Mouse (Mus musculus) embryo, embryonic 11 days (tissue): ENCODE measurements around the gene Timp3.

Experiments
- DNase-seq: peaks from one replicate; pipeline ENCODE4 v3.0.0-alpha.2; 2015

Gene Timp3

DNA sequence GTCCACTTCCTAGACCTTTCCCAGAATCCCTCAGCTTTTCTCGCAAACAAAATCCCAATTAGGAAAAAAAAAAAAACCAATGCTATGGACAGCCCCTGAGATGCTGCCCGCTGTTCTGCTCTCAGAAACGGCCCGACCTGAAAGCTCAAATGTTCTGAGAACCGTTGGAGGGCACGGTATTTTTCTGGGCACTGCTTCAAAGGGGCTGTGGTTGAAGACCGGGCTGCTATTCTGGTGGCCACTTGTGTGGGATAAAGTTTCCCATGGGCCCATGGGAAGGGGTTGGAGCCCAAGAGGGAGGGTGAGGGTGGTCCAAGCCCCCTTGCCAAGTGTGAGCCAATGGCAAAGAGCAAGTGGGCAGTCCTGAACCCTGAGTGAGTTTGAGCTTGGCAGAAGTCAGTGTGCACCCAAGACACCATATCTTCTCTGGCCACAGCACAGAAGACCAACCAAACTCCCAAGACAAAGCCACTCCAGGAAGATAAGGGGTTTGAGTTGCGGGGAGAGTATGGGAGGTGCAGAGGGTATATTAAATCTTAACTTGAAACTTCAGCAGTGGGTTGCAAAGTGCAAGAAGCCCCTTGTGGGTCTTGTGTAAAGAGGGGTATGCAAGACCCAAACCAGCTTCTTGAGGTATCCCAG, 29.2 kb downstream of the Timp3 start:
- DNase-seq = no peak

DNA sequence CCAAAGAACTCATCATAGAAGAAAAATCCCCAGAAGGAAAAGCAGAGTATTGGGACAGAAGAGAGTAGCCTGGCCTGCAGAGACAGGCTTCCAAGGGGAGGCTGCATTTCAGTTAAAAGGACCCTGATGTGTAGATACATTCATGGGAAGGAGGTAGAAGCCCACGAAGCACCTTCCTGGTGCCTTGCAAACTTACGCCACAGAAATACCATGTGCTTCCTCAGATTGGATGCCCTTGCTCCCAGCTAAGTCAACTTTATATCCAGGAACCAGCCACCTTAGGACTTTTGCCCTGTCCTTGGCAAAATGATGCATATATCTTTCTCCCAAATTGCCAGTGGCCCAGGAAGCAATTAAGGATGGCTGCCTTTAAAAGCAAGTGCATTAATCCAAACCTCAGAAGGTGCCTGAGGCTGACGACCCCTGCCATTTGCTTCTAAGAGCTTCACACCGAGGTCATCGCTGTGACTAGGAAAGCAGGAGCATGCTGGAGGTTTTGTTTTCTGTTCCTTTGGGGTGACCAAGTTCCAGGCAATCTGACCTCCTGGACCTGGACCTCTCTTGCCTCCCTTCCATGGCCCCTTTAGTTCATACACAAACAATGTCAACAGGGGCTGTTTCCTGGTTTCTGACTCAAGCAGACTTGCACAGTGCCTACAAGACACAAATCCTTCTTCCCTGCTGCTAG, 31.0 kb downstream of the Timp3 start:
- no peak for DNase-seq

DNA sequence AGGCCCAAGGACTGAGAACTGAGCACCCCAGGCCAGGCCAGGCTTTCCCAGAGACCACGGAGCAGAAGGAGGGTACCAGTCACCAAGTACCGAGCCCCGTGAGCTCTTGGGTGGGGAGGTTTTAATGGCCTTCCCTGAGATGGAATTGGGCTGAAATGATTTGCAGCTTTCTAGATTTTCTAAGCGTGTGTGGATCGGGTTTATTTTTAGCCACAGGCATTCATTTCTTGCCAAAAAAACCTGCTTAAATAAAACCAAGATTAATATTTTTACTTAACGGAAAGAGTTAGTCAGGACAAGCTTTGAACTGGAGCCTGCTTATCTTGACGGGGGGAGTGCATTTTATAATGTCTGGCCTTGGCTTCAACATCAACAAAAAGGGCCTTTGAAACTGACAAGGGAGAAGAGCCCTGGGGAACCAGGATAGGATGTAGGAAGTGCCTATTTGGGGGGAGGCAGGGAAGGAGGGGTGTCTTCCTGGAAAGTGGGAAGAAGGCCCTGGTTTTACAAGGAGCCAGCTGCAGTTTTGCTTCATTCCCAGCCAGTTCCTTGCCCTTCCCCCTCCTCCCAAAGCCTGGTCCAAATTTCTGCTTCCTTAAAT, 31.6 kb downstream of the Timp3 start:
- DNase-seq = no peak

DNA sequence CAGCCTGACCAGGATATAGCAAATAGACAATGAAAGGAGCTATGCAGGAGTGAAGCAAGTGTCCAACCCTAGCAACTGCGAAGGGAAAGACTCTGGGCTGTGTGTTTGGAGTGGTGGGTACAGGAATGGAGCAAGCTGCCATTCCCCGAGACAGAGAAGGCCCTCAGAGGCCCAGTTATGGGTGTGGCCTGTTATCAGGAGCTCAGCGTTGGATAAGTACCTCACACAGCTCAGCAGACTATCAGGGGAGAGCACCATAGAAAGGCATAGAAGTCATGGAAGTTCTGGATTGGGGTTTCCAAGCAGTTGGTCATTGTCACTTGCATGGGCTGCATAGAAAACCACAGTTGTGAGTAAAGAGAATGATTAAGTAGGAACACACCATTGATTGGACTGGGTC, 32.8 kb downstream of the Timp3 start:
- DNase-seq = no peak

DNA sequence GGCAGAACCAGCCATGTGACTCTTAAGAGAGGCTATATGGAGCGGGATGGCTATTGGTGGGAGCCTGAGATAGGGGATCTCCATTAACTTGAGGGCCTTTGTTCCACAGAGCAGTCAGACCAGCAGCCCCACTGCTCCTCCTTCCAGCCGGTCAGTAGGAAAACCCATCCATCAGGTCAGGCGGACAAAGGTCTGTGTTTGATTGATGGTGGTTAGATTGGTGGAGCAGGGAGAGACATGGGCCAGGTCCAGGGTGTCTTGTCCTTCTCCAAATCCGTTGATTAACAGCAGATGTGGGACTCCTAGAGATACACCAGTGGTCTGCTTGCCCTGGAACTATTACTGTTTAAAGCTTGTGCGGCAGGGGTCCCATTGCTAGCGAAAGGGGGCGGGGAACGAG, 34.4 kb downstream of the Timp3 start:
- DNase-seq = peak; percentile 35

DNA sequence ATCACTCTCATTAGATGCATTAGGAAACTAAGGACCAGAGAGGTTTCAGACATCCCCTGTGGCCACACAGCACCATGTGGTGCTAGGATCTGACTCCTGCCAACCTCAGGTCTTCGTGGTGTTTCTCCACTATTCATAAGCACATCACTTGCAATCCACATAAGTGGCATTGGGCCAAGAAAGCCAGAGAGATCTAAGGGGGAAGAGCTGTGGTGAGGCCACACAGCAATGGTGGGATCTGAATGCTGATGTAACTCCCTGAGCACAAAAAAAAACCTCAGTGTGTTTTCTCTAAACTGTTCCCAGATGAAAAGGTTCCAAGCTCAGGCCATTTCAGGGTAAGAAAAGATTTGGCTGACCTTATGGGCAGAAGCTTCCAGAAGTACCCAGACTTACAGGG, 36.3 kb downstream of the Timp3 start:
- DNase-seq = no peak

DNA sequence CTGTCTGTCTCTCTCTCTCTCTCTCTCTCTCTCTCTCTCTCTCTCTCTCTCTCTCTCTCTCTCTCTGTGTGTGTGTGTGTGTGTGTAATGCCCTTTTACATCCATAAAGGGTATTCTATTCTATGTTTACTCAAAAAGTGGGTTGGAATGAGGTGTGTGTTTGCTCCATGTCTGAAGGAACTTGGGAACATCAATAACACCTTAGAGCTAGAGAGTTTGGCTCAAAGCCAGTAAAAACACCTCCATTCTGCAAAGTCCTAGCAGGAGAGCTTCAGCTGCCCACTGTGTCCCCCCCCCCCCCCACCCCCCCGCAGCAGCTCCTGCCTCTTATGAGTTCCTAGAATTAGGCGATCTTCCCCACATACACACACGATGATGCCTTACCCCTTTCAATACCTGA, 37.1 kb downstream of the Timp3 start:
- no peak for DNase-seq

DNA sequence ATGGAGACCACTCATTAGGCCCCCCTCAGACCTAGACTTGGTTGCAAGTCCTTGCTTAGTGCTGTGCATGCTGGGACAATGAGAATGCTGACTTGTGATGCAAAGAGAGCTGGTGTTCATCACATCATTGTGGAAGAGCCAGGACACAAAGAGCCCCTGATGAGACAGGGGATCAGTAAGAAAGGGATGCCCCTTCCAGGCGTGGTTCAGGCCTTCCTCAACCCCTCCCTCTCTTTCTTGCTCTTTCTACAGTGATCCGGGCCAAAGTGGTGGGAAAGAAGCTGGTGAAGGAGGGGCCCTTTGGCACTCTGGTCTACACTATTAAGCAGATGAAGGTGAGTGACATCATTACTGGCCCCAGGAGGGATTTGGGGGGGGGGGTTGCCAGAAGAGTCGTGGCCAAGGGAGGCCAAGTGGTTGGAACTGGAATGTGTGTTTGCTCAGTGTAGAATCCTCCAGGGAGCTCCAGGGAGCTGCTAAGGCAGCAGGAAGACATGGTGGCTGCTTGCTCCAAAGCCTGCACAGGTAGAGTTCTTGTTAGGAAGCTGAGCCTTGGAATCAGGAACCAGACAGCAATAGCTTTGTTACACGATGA, 38.0 kb downstream of the Timp3 start:
- no peak for DNase-seq

DNA sequence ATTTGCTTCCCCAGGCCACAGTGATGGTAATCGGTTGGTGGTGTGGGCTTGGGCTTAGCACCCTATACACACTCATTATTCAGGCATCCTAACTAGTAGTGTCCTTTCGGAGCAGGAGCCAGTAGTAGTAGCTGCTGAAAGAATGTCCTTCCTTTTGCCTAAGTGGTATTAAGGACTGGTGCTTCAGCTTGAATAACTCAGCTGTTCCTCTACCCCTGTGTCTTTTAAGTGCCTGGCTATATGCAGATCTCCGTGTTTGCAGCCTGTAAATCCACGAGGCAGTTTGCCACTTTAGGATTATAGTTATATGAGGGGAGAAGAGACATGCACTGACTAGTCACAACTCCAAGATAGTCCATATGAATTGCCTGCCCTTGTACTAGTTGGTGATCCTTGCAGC, 38.9 kb downstream of the Timp3 start:
- no peak for DNase-seq

DNA sequence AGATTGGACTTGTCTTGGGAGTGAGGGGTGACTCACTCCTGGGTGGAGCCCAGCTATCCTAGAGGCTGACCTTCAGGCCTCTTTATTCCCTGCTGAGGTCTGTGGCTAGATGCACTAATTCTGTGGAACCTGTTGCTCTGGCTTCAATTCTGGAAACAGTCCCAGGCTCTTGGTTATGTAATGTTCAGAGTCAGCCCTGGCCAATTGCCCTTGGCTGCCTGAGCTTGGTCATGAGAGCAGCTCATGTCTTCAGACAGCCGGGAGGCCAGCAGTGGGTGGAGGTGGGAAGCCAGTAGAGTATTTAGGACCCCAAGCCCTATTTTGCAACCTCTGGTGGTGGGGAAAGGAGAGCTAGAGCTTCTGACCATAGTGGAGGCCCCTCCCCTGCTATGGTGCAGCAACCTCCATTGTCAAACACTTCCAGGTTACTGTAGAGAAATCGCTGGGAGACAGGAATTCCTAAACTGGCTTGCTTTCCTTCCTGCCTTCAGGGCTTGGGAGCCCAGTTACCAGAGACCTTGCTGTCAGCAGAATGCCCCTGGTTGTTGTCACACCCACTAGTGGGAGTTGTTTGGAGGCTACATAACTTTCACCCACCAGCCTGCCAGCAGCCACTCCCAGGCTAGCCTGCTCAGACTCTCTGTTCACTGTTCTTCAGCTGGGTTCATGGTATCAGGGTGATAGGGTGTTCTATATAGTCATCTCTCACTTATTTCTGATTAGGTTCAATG, 39.6 kb downstream of the Timp3 start:
- no peak for DNase-seq

DNA sequence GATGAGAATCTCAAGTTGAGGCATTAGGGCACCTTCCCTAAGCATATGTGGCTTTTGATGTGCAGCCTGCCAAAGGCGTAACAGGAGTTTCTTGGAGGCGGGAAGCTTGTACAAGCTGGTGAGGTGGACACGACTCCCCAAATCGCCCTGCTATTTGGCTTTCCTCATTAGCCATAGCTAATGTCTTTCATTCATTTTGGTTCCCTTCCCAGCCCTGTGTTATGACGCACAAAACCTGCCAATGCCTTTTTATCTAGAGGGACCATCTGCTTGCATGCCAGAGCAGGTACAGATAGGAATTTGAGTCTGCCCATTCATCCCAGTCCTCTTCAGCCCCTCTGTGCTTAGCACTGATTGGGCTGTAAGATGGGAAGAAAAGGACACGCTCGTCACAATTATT, 40.2 kb downstream of the Timp3 start:
- no peak for DNase-seq

DNA sequence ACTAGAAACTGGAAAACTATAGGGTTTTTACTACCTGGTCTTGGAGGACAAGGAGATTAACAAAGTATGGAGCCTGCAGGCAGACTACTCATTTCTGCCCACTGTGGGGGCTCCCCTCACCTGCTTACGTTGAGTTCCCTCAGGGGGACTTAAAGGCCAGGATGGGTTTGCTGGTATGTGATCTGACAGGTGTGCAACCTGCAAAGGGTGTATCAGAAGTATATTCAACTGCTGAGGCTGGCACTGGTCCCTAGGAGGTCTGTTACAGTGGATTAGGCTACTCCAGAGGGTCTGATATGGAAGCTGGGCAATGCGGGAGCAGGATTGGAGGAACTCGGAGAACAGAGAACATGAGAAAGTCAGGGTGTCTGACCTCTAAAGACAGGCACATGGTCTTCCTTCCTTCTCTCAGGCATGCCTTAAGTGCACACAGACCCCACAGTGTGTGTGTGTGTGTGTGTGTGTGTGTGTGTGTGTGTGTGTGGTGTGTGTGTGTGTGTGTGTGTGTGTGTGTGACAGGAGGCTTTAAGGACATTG, 40.9 kb downstream of the Timp3 start:
- no peak for DNase-seq

DNA sequence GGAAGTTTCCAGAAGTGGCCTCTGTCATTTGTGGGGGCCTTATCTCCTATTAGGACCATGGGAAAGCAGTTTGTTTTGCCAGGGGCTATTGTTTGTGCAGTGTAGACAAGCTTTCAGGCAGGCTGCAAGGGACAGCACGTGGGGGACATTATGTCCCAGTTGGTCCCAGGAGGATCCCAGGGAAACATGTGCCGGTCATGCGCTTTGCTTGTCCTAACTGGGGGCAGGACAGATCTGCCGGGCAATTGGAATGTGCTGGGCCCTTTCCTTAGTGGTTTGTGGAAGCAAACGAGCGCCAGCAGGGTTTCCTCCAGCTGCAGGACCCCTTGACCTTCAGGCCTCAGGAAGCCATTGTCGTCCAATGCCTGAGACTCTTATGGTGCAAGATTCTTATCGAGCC, 41.4 kb downstream of the Timp3 start:
- peak; percentile 57 for DNase-seq

DNA sequence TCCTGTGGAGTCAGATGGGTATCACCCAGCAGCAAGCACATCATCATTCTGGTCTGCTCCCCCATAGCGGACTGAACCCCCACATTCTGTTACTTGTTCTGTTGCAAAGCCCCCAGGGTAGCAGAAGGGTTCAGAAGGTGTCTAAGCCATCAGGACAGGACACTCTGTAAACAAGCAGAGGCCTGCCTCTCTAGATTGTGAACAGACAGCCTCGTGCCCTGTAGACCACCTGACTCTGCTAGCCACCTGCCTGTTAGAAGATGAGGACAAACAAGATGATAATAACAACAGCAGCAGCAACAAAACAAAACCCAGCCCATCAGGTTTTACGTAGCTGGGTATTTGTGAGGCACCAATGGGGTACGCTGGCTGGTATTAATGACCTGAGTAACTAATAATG, 42.0 kb downstream of the Timp3 start:
- no peak for DNase-seq

DNA sequence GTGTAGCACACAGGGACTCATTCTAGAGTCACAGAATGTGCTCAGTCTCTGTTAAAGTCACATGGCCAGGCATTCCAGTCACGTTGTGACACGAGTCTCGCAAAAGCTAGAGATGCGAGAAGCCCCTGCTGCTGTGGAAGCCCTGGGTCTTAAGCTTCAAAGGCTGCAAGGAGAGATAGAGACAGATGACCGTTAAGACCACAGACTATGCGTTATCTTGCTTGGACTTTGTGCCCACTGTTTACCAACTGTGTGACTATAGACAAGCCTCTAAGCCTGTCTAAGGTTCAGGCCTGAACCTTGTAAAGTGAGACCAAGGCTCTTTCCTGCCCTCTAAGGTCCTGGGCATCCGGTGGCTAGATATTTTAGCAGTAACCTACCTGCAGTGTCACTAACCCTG, 42.5 kb downstream of the Timp3 start:
- no peak for DNase-seq

DNA sequence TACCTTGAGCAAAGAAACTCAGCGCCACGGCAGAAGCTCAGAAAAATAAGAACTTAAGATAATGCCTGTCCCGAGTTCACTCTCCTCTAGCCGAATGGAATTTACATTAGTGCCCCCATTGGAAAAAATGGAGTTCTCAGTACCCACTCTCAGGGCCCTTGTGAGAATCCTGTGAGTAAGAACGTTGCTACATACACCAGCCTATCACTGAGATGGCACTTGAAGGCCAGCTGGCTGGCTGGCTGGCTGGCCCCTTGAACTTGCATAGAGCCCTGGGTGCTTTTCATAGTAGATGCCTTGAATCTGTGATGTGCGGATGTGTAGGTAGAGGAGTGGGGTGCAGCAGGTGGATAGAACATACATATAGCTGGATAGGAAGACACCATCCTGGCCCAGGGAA, 43.2 kb downstream of the Timp3 start:
- no peak for DNase-seq

DNA sequence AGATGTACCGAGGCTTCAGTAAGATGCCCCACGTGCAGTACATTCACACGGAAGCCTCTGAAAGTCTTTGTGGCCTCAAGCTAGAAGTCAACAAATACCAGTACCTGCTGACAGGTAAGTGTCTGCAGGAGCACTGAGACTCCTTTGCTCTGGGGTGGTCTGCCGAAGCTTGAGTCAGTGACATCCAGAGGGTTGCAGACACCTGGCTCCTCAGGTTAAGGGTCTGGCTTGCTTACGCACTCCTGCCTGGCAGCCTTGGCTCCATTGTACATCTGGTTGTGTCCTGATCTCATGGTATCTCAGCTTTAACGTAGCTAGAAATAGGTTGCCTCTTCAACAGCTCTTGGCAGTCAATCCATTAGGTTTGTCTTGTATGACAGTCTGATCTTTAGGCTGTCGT, 43.8 kb downstream of the Timp3 start:
- no peak for DNase-seq

DNA sequence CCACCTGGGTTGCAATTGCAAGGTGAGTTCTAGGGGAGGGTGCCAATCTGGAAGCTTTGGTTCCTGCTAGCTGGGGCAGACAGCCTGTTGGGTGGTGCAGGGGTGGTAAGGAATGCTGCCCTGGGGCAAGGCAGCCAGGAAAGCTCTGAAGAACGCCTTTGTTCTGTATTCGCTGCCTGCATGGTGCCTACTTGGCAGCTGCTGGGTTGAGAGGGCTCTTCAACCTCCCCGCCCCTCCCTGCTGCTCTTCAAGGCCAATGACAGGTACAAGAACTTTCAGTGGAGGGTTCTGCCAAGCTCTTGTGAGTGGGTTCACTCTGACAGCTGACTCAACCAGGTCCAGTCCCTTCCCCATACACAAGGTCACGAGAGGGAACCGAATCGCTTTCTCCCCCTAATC, 44.5 kb downstream of the Timp3 start:
- DNase-seq = no peak

DNA sequence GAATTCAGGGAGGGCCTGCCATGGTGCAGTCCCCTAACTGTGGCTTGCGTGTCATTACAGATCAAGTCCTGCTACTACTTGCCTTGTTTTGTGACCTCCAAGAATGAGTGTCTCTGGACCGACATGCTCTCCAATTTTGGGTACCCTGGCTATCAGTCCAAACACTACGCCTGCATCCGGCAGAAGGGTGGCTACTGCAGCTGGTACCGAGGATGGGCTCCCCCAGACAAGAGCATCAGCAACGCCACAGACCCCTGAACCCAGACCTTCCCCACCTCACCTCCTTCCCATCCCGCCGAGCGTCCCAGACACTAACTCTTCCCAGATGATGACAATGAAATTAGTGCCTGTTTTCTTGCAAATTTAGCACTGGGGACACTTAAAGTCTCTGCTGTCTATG, 45.5 kb downstream of the Timp3 start:
- no peak for DNase-seq

DNA sequence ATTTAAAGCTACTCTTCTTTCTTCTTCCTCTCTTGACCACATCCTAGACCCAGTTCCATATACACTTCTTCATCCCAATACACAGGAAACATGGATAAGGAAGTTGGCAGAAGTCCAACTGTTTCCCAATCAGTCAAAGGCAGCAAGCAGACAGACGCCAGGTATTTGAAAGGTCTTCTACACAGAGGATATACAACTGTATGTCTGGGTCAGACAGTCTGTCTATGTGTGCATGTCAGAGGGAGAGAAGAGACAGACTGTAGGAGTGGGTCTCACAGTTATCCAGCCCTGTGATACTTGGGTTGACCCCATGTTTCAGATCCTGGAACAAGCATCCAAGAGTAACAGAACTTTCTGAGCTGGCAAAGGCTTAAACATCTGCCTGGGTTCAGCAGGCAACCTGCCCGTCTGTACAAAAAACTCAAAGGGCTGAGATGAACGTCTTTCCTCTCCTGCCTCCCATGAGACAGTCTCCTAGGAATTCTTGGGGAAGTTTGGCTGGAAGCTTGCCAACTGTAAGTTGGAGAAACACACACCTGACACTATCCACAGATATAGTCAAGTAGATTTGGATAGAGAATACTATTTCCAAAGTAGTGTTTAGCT, 46.2 kb downstream of the Timp3 start:
- no peak for DNase-seq

DNA sequence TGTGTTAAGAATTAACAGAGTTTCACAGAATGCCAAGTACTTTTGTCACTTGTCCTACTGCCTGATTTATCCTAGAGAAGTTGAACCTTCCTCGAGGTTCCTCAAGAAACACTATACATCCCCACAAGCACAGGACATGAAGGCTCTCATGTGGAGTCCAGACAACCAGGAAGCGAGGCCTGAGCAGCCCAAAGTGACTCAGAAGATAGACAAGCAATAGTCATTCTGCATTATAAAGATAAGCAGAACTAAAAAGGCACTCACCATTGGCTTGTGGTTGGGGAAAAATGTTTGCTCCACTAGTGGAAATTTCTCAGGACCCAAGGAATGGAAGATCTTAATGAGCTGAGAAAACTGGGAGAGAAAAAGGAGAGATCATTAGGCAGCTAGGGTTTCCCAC, 51.1 kb downstream of the Timp3 start:
- no peak for DNase-seq

DNA sequence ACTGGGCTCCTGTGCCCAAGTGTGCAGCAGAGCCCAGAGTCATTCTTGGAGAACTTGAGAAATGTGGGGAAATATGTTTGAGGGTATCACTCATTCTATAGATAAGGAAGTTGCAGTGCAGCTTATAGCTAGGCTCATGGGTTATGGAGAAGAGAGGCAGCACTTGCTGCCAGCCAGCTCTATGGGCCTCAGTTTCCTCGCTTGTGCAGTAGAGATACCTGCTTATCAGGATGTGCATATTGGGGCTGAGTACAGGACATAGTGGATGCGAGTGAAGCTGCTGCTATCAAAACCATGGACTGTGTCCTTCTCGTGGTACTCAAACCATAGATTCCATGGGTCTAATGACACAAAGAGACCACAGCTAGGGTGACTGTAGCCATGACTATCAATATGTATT, 52.3 kb downstream of the Timp3 start:
- DNase-seq = no peak
